Mouse (Mus musculus) mature B cell (primary cell): ENCODE results near the gene Ifna4.

Source experiments
- in situ Hi-C: fragments of 300-500 bp; cut with MboI; formaldehyde crosslinking; loops from 2 replicates; pipeline ENCODE4 v1.14.3; 2019

The Ifna4 gene

DNA sequence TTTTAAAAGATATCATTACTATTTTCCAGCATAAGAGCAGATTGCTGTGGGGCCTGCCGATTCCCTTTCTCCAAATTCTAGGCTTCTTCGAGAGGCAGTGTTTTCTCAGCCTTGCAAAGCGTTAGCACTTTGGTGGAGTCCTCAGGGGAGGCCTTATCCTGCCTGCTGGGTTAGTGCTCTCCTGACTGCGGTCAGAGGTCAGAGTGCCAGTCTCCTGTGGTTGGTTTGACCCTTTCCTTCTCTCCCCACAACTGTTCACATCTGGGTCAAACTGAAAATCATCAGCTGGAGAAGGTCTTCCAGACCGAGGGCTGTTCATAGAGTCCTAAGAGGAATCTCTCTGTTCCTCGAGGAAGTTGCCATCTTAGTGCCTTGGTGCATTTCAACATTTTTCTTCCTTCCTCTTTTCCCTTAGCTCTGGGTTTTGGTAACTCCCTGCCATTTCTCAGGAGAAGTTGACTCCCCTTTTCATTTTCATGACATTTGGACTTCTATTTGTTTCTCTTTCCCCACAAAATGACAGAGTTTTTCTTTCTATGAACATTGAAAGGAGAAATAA, 23.4 kb downstream of the Ifna4 start:
- in situ Hi-C loops = loop anchor here (25.0 kb wide), 3 partner anchors 128 to 422 kb away; partner anchors contain the start of genes Cdkn2a and Mtap

DNA sequence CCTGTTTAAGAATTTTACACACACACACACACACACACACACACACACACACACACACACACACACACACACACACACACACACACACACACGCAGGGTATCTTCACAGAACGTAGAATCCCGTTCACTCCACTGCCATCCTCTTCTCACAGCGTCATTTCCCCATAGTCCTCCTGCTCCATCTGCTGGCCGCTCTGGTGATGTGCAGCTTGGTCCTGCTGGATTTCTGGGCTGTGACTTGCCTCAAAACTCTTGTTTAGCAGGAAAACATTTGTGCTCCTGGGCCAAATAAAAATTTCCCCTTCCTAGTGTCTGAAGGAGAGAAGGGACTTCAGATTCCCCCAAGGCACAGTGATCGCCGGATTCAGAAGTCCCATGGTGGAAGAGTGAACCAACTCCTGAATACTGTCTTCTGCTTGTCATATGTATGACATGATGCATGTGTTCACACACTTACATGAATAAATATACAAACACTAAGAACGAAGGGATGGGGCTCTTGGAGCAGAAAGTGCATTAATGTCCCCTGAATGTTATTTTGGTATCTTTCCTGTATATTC, 25.8 kb downstream of the Ifna4 start:
- in situ Hi-C loops = loop anchor here (25.0 kb wide), 3 partner anchors 130 to 420 kb away; partner anchors contain the start of genes Cdkn2a and Mtap

DNA sequence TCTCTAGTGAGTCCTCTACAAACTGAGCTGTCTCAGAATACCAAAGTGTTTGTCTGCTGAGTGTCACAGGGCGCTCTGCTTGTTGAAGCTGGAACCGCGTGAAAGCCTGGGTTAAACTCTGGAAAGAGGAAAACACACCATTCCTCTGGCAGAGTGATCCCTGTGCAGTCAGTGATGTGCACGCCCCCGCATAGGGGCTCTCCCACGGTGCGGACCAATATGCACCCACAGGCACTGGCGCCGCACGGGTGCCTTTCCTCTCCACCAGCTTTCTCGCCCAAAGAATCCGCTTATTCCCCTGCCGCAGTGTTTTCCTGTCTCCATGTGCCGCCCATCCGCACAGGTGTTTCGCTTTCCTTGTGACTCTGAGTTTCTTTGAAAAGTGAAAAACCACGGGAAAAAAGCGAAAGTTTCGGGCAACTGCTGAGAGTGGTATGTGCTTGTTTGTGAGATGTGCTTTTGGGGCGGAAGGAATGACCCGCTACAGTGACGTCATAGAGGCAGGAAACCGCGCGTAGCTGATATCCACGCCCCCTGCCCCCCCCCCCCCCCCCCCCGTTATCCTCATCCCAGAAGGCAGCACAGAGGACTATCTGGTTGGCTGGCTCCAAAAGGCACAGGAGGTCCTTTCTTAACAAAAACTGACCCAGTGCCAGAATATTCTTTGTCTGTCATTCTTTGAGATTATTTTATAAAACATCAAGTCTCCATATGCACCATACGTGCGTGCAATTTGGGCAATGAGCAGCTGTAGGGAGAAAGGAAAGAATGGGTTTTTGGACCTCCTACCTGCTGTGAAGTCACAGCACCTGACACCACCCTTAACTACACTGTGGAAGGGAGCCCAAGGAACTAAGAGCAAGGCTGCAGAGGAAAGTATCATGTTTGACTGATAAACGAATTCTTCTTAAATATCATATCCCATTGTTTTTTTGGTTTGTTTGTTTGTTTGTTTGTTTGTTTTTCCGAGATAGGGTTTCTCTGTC, 26.6 kb downstream of the Ifna4 start:
- in situ Hi-C loops = loop anchor here (25.0 kb wide), 3 partner anchors 131 to 419 kb away; partner anchors contain the start of genes Cdkn2a and Mtap

DNA sequence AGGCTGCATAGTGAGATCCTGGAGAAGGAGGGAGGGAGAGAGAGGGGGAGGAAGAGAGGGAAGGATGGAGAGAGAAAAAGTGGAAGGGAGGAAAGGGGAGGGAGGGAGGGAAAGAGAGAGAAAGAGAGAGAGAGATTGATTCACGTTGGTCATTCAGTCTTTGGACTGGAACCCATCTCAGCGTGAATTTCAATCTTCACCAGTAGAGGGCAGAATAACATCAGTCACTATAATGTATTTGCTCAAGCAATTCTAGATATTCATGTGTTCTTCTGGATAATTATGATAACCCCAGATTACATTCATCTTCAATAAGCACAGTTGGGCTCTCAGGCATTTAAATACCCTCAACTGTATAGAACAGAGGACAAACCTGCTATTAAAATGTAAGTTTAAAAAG, 31.0 kb downstream of the Ifna4 start:
- in situ Hi-C loops = loop anchor here (25.0 kb wide), 3 partner anchors 135 to 415 kb away; partner anchors contain the start of genes Cdkn2a and Mtap

DNA sequence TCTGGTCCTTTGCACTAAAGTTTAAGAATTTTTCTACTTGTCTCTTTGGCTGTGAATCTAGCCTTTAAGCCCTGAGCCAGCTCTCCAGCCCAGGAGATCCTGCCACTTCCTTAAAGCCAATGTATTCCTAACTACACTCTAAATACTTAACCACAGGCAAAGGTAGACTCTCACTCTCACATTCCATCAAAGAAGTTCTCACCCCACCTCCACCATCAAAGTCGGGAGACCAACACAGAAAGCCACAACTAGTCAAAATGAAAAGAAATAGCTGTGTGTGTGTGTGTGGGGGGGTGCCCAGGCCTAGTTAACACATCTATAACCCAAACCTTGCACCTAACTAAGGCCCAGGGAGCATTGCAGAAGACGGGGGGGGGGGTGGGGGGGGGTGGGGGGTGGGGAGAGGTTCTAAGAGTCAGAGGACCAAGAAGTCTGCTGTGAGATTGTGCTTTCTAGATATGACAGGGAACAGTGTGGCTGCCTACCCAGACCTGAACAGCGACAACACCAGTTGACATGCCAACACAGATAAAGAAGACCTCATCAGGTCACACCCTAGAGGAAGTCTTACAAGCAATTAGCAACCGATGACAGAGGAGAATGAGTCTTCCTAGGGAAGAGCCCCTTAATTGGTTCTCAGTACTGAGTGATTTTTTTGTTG, 33.9 kb downstream of the Ifna4 start:
- in situ Hi-C loops = no loop called here

DNA sequence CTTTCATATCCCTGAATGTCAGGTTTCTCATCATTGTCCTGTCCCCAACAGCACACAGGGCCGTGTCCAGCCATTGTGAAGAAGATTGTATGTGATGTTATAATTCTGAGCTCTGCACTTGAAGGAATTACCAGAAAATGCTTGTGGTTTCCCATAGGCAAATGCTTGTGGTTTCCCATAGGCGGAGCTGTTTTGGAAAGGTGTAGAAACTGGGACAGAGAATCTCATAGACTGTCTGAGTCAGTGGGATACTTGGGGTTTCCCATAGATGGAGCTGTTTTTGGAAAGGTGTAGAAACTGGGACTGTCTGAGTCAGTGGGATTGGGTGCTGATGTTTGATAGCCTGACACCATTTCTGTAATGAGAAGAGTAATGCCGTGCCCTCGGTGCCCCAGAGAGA, 34.9 kb downstream of the Ifna4 start:
- in situ Hi-C loops = no loop called here

DNA sequence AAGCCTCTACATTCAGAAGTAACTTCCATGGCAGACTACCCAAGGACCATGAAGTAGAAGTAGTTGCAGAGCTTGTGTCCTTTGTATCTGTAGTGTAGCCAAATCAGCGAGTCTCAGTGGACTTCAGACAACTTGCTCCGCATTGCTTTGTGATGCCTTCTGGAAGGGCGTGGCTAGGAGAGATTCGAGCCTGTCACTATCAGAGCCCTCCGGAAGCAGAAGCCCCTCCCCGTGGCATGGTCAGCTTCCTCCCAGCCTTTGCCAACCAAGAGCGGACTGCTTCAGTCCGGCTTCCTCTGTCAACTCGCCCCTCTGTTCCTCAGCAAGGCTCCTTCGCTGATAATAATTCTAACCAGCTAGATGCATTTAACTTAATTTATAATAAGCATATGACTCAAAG, 36.6 kb downstream of the Ifna4 start:
- in situ Hi-C loops = no loop called here

DNA sequence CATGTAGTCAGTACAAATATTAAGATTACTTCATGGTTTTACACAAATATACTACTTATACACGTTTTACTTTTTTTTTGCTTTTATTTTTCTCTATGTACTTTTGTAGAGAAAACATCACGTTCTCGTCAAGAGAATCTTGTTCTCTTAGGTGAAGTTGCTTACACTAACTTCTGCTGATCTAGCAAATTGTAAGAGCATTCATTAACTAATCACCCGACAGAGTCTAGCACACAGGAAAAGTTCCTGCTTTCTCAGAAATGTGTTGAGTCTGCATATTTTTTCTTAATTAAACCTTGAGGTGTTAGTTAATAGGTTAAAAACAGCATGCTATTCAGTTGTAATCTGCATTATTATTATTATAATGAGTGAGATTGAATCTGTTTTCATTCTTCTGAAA, 37.1 kb downstream of the Ifna4 start:
- in situ Hi-C loops = no loop called here

DNA sequence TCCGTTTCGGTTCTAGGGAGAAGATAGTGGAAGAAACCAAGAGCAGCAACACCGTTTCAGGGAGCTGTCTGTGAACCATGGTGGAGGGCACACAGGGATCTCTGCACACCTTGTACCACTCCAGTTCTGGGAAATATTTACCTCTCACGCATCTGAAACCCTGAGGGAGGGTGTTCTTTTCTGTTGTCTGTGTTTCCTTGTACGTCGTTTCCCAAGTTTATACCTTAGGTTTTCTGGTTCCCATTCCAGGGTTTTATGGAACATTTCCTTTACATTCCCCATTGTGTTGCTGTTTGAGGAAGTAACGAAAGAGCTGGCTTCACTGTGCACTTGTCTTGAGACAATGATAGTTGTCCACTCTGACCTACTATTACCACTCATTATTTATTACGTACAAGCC, 38.4 kb downstream of the Ifna4 start, which contains the start of gene Ifne:
TSS of gene Ifne (minus strand) at position 101 of the 400 bp plus-strand sequence.
- in situ Hi-C loops = no loop called here

DNA sequence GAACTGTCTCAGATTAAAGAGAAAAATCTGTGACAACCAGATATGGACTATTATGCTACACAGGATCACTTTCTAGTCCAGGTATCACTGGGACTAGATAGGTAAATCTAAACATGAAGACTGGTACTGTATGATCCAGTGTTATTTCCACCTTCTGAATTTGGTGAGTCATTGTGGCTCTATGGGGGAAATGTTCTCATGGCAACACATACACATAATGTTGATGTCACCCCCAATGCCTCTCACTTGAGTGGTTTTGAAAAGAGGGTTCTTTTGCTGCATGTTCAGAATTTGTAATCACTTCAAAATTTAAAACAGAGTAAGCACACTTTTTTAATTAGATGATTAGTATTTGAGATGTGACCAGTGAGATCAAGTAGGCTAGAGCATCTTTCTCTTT, 46.6 kb downstream of the Ifna4 start:
- in situ Hi-C loops = no loop called here
